Comparison of ENCODE assay signal across 21 mouse cellular contexts in genomic region chr7:6477633-6478032, GRCm38 (mm10). TPM values are rescaled to one million over a fixed set of nuclear protein-coding genes. Genes with fewer than 3 reads are reported as not detected.
"Had no signal": no experiment of that assay in that cellular context is flagged by ENCODE, and none has a peak within 500 bp of the region (broad histone marks: within the 10 kb centered on the region; RNA-seq: fewer than 3 reads in every experiment).

No protein-coding gene starts in this region.

RNA-seq across cellular contexts. Expression of gene Olfr5, which starts 9.1 kb away (rescaled TPM):
- polyA plus RNA-seq: forebrain, embryonic 16.5 days; frontal cortex, adult 2 months; heart, adult 2 months; heart, embryonic 11.5 days; heart, embryonic 13.5 days; heart, embryonic 15.5 days; heart, postnatal 0 days; hindbrain, embryonic 11.5 days; hindbrain, embryonic 13.5 days; hindbrain, embryonic 15.5 days; hindbrain, postnatal 0 days; intestine, embryonic 14.5 days; intestine, embryonic 16.5 days; kidney, embryonic 14.5 days; kidney, embryonic 16.5 days; limb, embryonic 10.5 days; limb, embryonic 12.5 days; limb, embryonic 14.5 days; liver, embryonic 12.5 days; liver, embryonic 14.5 days; liver, embryonic 16.5 days had no signal

RNA-seq across cellular contexts. Expression of gene Olfr1346, which starts 10.7 kb away (rescaled TPM):
- polyA plus RNA-seq: forebrain, embryonic 16.5 days; frontal cortex, adult 2 months; heart, adult 2 months; heart, embryonic 11.5 days; heart, embryonic 13.5 days; heart, embryonic 15.5 days; heart, postnatal 0 days; hindbrain, embryonic 11.5 days; hindbrain, embryonic 13.5 days; hindbrain, embryonic 15.5 days; hindbrain, postnatal 0 days; intestine, embryonic 14.5 days; intestine, embryonic 16.5 days; kidney, embryonic 14.5 days; kidney, embryonic 16.5 days; limb, embryonic 10.5 days; limb, embryonic 12.5 days; limb, embryonic 14.5 days; liver, embryonic 12.5 days; liver, embryonic 14.5 days; liver, embryonic 16.5 days had no signal

RNA-seq across cellular contexts. Expression of gene Olfr1336, which starts 21.7 kb away (rescaled TPM):
- polyA plus RNA-seq: heart, adult 2 months; heart, embryonic 11.5 days; heart, embryonic 13.5 days; heart, embryonic 15.5 days; heart, postnatal 0 days; hindbrain, embryonic 11.5 days; hindbrain, embryonic 15.5 days; hindbrain, postnatal 0 days; intestine, embryonic 14.5 days; intestine, embryonic 16.5 days; kidney, embryonic 14.5 days; kidney, embryonic 16.5 days; limb, embryonic 10.5 days; limb, embryonic 12.5 days; limb, embryonic 14.5 days; liver, embryonic 12.5 days; liver, embryonic 14.5 days; liver, embryonic 16.5 days had no signal

RNA-seq across cellular contexts. Expression of gene Olfr1347, which starts 21.9 kb away (rescaled TPM):
- polyA plus RNA-seq: forebrain, embryonic 16.5 days; frontal cortex, adult 2 months; heart, adult 2 months; heart, embryonic 11.5 days; heart, embryonic 13.5 days; heart, embryonic 15.5 days; heart, postnatal 0 days; hindbrain, embryonic 11.5 days; hindbrain, embryonic 13.5 days; hindbrain, embryonic 15.5 days; hindbrain, postnatal 0 days; intestine, embryonic 14.5 days; intestine, embryonic 16.5 days; kidney, embryonic 14.5 days; kidney, embryonic 16.5 days; limb, embryonic 10.5 days; limb, embryonic 12.5 days; liver, embryonic 12.5 days; liver, embryonic 14.5 days; liver, embryonic 16.5 days had no signal

RNA-seq across cellular contexts. Expression of gene Olfr1348, which starts 30.9 kb away (rescaled TPM):
- polyA plus RNA-seq: forebrain, embryonic 16.5 days; frontal cortex, adult 2 months; heart, adult 2 months; heart, embryonic 11.5 days; heart, embryonic 13.5 days; heart, embryonic 15.5 days; heart, postnatal 0 days; hindbrain, embryonic 11.5 days; hindbrain, embryonic 13.5 days; hindbrain, embryonic 15.5 days; hindbrain, postnatal 0 days; intestine, embryonic 14.5 days; intestine, embryonic 16.5 days; kidney, embryonic 14.5 days; kidney, embryonic 16.5 days; limb, embryonic 10.5 days; limb, embryonic 12.5 days; limb, embryonic 14.5 days; liver, embryonic 12.5 days; liver, embryonic 14.5 days; liver, embryonic 16.5 days had no signal
